Mouse (Mus musculus): ENCODE results near the gene Camk1d. TPM values are rescaled to one million over a fixed set of nuclear protein-coding genes. Genes with fewer than 3 reads are reported as not detected.

The Camk1d gene
- 100 to 1,000 TPM; 128 to 130 TPM for total RNA-seq (2023)

GRCm38 (mm10) chr2:5714211-5715053, at the start of gene Camk1d:
Camk1d (minus strand) TSS chr2:5714515.

Other genes starting within 250 kb of the Camk1d start
- gene Nudt5, start 130.5 kb upstream of the Camk1d start, total RNA-seq (2023) = 10 to 100 TPM; 16.5 to 18.0 TPM
- gene Cdc123, start 130.6 kb upstream of the Camk1d start, total RNA-seq (2023) = 10 to 100 TPM; 72.0 to 74.9 TPM
- gene Gm13199, start 148.4 kb upstream of the Camk1d start, total RNA-seq (2023) = 1 to 10 TPM in 1 of 2 experiments, not detected in 1; 1.5 TPM
- 10 to 100 TPM; 18.8 to 25.3 TPM for gene Sec61a2, start 180.9 kb upstream of the Camk1d start, total RNA-seq (2023)
- under 1 TPM; 0.52 to 0.70 TPM for gene Dhtkd1, start 228.3 kb upstream of the Camk1d start, total RNA-seq (2023)
- gene Upf2, start 237.0 kb upstream of the Camk1d start, total RNA-seq (2023) = 10 to 100 TPM; 27.1 to 28.2 TPM